Mouse (Mus musculus): ENCODE results near the gene Ear2. TPM values are rescaled to one million over a fixed set of nuclear protein-coding genes. Genes with fewer than 3 reads are reported as not detected.
"Not testable (repeated sequence)": the region's sequence is repeated elsewhere in the genome, so short reads cannot be mapped to it uniquely, and the experiment has no call there.

Gene Ear2
- polyA plus RNA-seq (2015; fragmentation: Nextera tagmentation; extraction: Ambion mirVana) = 0.32 and 0.83 TPM in 2 replicates

GRCm38 (mm10) chr14:44102354-44102753, at the start of gene Ear2:
Gene Ear2 (plus strand): TSS chr14:44102654.
- H3K36me3 ChIP-seq; H3K27ac ChIP-seq; ATAC-seq (replicated peaks; ENCODE audit: low FRiP score); H3K4me3 ChIP-seq (replicated peaks); H3K9me3 ChIP-seq (replicated peaks); H3K9ac ChIP-seq; H3K4me1 ChIP-seq; H3K27me3 ChIP-seq; H3K4me2 ChIP-seq: not testable (repeated sequence)
- WGBS = 84% methylated on average over 2 of the region's 2 CpGs

- not testable (repeated sequence) for ATAC-seq (replicated peaks; ENCODE audit: low FRiP score)
- WGBS = 81% methylated on average over 1 of the region's 1 CpGs
Observed at GRCm38 (mm10) chr14:44067879-44068278, 34.6 kb upstream of the Ear2 start.

GRCm38 (mm10) chr14:44070595-44070994, 31.9 kb upstream of the Ear2 start:
- not testable (repeated sequence) for H3K36me3 ChIP-seq

More at GRCm38 (mm10) chr14:44067879-44068278, 34.6 kb upstream of the Ear2 start:
- H3K27ac ChIP-seq; H3K36me3 ChIP-seq; H3K9ac ChIP-seq; H3K9me3 ChIP-seq (replicated peaks); H3K4me1 ChIP-seq; H3K4me2 ChIP-seq; H3K4me3 ChIP-seq (replicated peaks); H3K27me3 ChIP-seq: not testable (repeated sequence)

GRCm38 (mm10) chr14:44077785-44078341, 24.6 kb upstream of the Ear2 start:
- 76% methylated on average over 5 of the region's 5 CpGs for WGBS
- H3K4me1 ChIP-seq; H3K27me3 ChIP-seq; H3K4me2 ChIP-seq; H3K27ac ChIP-seq; H3K9ac ChIP-seq; ATAC-seq (replicated peaks; ENCODE audit: low FRiP score); H3K9me3 ChIP-seq (replicated peaks); H3K4me3 ChIP-seq (replicated peaks); H3K36me3 ChIP-seq: not testable (repeated sequence)

More at GRCm38 (mm10) chr14:44070595-44070994, 31.9 kb upstream of the Ear2 start:
- not testable (repeated sequence) for H3K27ac ChIP-seq; H3K4me2 ChIP-seq; H3K27me3 ChIP-seq; ATAC-seq (replicated peaks; ENCODE audit: low FRiP score); H3K9ac ChIP-seq; H3K9me3 ChIP-seq (replicated peaks); H3K4me3 ChIP-seq (replicated peaks); H3K4me1 ChIP-seq
- 86% methylated on average over 2 of the region's 3 CpGs for WGBS

- not testable (repeated sequence) for H3K27me3 ChIP-seq; H3K36me3 ChIP-seq; H3K27ac ChIP-seq; H3K4me1 ChIP-seq; H3K4me3 ChIP-seq (replicated peaks); H3K9ac ChIP-seq; ATAC-seq (replicated peaks; ENCODE audit: low FRiP score); H3K4me2 ChIP-seq; H3K9me3 ChIP-seq (replicated peaks)
- WGBS = 80% methylated on average over 1 of the region's 1 CpGs
Observed at GRCm38 (mm10) chr14:44086588-44086987, 15.9 kb upstream of the Ear2 start.

- ATAC-seq (replicated peaks; ENCODE audit: low FRiP score) = not testable (repeated sequence)
Observed at GRCm38 (mm10) chr14:44087535-44087934, 14.9 kb upstream of the Ear2 start.

GRCm38 (mm10) chr14:44091524-44091923, 10.9 kb upstream of the Ear2 start:
- H3K4me3 ChIP-seq (replicated peaks) = not testable (repeated sequence)

More at GRCm38 (mm10) chr14:44087535-44087934, 14.9 kb upstream of the Ear2 start:
- not testable (repeated sequence) for H3K9ac ChIP-seq; H3K4me2 ChIP-seq; H3K4me1 ChIP-seq; H3K36me3 ChIP-seq; H3K4me3 ChIP-seq (replicated peaks); H3K27me3 ChIP-seq; H3K9me3 ChIP-seq (replicated peaks); H3K27ac ChIP-seq
- 82% methylated on average over 2 of the region's 2 CpGs for WGBS

GRCm38 (mm10) chr14:44094445-44094844, 8.0 kb upstream of the Ear2 start:
- H3K4me3 ChIP-seq (replicated peaks); H3K27me3 ChIP-seq; H3K36me3 ChIP-seq; H3K9me3 ChIP-seq (replicated peaks); H3K9ac ChIP-seq; H3K4me2 ChIP-seq; H3K27ac ChIP-seq; H3K4me1 ChIP-seq: not testable (repeated sequence)
- 12% methylated on average over 5 of the region's 5 CpGs for WGBS
- ATAC-seq (replicated peaks; ENCODE audit: low FRiP score) = 0 out of 2 replicates have a peak, but pooled peaks have one; percentile 36

More at GRCm38 (mm10) chr14:44091524-44091923, 10.9 kb upstream of the Ear2 start:
- not testable (repeated sequence) for H3K9me3 ChIP-seq (replicated peaks); H3K36me3 ChIP-seq; H3K4me1 ChIP-seq; ATAC-seq (replicated peaks; ENCODE audit: low FRiP score); H3K4me2 ChIP-seq; H3K27me3 ChIP-seq; H3K27ac ChIP-seq; H3K9ac ChIP-seq
- WGBS = 48% methylated on average over 1 of the region's 1 CpGs

GRCm38 (mm10) chr14:44100030-44100429, 2.4 kb upstream of the Ear2 start:
- no CpG with 5 or more reads among the region's 1 CpGs for WGBS
- not testable (repeated sequence) for H3K4me2 ChIP-seq; H3K27ac ChIP-seq; H3K36me3 ChIP-seq; H3K27me3 ChIP-seq; H3K9ac ChIP-seq; H3K9me3 ChIP-seq (replicated peaks); H3K4me1 ChIP-seq; ATAC-seq (replicated peaks; ENCODE audit: low FRiP score); H3K4me3 ChIP-seq (replicated peaks)

- no peaks in the 10 kb centered on the region for H3K9me3 ChIP-seq (replicated peaks)
- no peaks in the 10 kb centered on the region for H3K27me3 ChIP-seq
- H3K4me1 ChIP-seq = no peaks in the 10 kb centered on the region
- no peak overlapping the region for H3K4me2 ChIP-seq
- no peaks in the 10 kb centered on the region for H3K36me3 ChIP-seq
- H3K27ac ChIP-seq = no peak overlapping the region
- no peak overlapping the region for H3K4me3 ChIP-seq (replicated peaks)
- no peak for ATAC-seq (replicated peaks; ENCODE audit: low FRiP score)
- H3K9ac ChIP-seq = no peak overlapping the region
Observed at GRCm38 (mm10) chr14:44110981-44111380, 8.5 kb downstream of the Ear2 start.

- H3K9ac ChIP-seq; H3K27ac ChIP-seq; H3K4me3 ChIP-seq (replicated peaks); H3K4me1 ChIP-seq; H3K27me3 ChIP-seq; H3K4me2 ChIP-seq; H3K36me3 ChIP-seq; ATAC-seq (replicated peaks; ENCODE audit: low FRiP score); H3K9me3 ChIP-seq (replicated peaks): not testable (repeated sequence)
- 79% methylated on average over 3 of the region's 4 CpGs for WGBS
Observed at GRCm38 (mm10) chr14:44123551-44123950, 21.1 kb downstream of the Ear2 start, which contains the start of gene Gm3327. Gene Gm3327 (plus strand): TSS chr14:44123851.
